Mouse (Mus musculus) limb, embryonic 12.5 days (tissue): ENCODE results near the gene Vmn2r89. TPM values are rescaled to one million over a fixed set of nuclear protein-coding genes. Genes with fewer than 3 reads are reported as not detected.
"Not testable (repeated sequence)": the region's sequence is repeated elsewhere in the genome, so short reads cannot be mapped to it uniquely, and the experiment has no call there.

Experiments used
- ATAC-seq: fragments of 200-750 bp; cut with Nextera tagmentation; 2 replicates; pipeline ENCODE4 v1.8.0; 2017; ENCODE audit warnings: low read depth, moderate TSS enrichment; ENCODE audit not compliant: insufficient number of reproducible peaks, insufficient read depth, low FRiP score, low TSS enrichment
- H3K27ac ChIP-seq: fragments of 300-500 bp; sonication (generic); 2 replicates; pipeline ENCODE4 v1.5.1; 2016; ENCODE audit warnings: mild to moderate bottlenecking, moderate library complexity
- H3K27me3 ChIP-seq: fragments of 300-500 bp; sonication (generic); 2 replicates; pipeline ENCODE4 v1.6.1; 2016; ENCODE audit warnings: mild to moderate bottlenecking, moderate library complexity
- H3K36me3 ChIP-seq: fragments of 300-500 bp; sonication (generic); 2 replicates; pipeline ENCODE4 v1.6.1; 2016; ENCODE audit warnings: mild to moderate bottlenecking, moderate library complexity
- H3K4me1 ChIP-seq: fragments of 300-500 bp; sonication (generic); replicated peaks from 2 replicates; pipeline ENCODE4 v1.6.1; 2016
- H3K4me2 ChIP-seq: fragments of 300-500 bp; sonication (generic); 2 replicates; pipeline ENCODE4 v1.6.1; 2016; ENCODE audit warnings: mild to moderate bottlenecking, moderate library complexity
- H3K4me3 ChIP-seq: fragments of 300-500 bp; sonication (generic); replicated peaks from 2 replicates; pipeline ENCODE4 v1.5.1; 2016; ENCODE audit warnings: mild to moderate bottlenecking
- H3K9ac ChIP-seq: fragments of 300-500 bp; sonication (generic); replicated peaks from 2 replicates; pipeline ENCODE4 v1.6.1; 2016; ENCODE audit warnings: mild to moderate bottlenecking, moderate library complexity
- H3K9me3 ChIP-seq: fragments of 300-500 bp; sonication (generic); 2 replicates; pipeline ENCODE4 v1.6.1; 2016; ENCODE audit warnings: mild to moderate bottlenecking, moderate library complexity
- WGBS: fragments of 180-500 bp; shearing (Covaris S2); methylation state at CpG from one replicate; pipeline ENCODE4 v1.1.7; 2016; 5-methylcytosine and 5-hydroxymethylcytosine counted together
- polyA plus RNA-seq: library from polyadenylated mRNA; unstranded; fragments of >200 nt; fragmentation: Nextera tagmentation; extraction: Ambion mirVana; gene quantifications from 2 replicates; pipeline ENCODE4 v1.2.1, GENCODE M21; 2016

The Vmn2r89 gene
- not detected in 2 replicates for polyA plus RNA-seq

GRCm38 (mm10) chr14:51451557-51451956 is at the start of gene Vmn2r89:
Gene Vmn2r89 (plus strand): TSS chr14:51451857.
- not testable (repeated sequence) for H3K9me3 ChIP-seq, H3K4me2 ChIP-seq, H3K4me1 ChIP-seq, H3K4me3 ChIP-seq, H3K36me3 ChIP-seq, H3K27ac ChIP-seq, H3K27me3 ChIP-seq, ATAC-seq, H3K9ac ChIP-seq
- WGBS = 74% methylated on average over 2 of the region's 2 CpGs

- Histone ChIP-seq H3K4me2 (no peak within 1 kb of the TSS), H3K4me3 (no peak within 1 kb of the TSS), H3K4me1 (no peaks in the 10 kb centered on the region), H3K27me3 (no peaks in the 10 kb centered on the region), H3K9me3 (no peaks in the 10 kb centered on the region), H3K36me3 (no peaks in the 10 kb centered on the region), H3K9ac (no peak within 1 kb of the TSS), H3K27ac (no peak within 1 kb of the TSS)
- WGBS = 89% methylated on average over 1 of the region's 1 CpGs
- ATAC-seq = no peak
Observed at GRCm38 (mm10) chr14:51410520-51410919, 41.1 kb upstream of the Vmn2r89 start, which contains the start of gene Vmn2r88. Gene Vmn2r88 (plus strand): TSS chr14:51410820.

GRCm38 (mm10) chr14:51423885-51424284 is 27.8 kb upstream of the Vmn2r89 start:
- Histone ChIP-seq H3K4me3 (no peak overlapping the region), H3K36me3 (no peaks in the 10 kb centered on the region), H3K27ac (no peak overlapping the region), H3K9ac (no peak overlapping the region), H3K4me1 (no peaks in the 10 kb centered on the region), H3K27me3 (no peaks in the 10 kb centered on the region), H3K4me2 (no peak overlapping the region), H3K9me3 (no peaks in the 10 kb centered on the region)
- WGBS = 58% methylated on average over 2 of the region's 2 CpGs
- ATAC-seq = no peak

- not testable (repeated sequence) for H3K9me3 ChIP-seq, H3K27me3 ChIP-seq, H3K4me3 ChIP-seq, ATAC-seq, H3K9ac ChIP-seq, H3K4me1 ChIP-seq, H3K27ac ChIP-seq, H3K36me3 ChIP-seq, H3K4me2 ChIP-seq
Observed at GRCm38 (mm10) chr14:51430138-51430537, 21.5 kb upstream of the Vmn2r89 start.

DNA sequence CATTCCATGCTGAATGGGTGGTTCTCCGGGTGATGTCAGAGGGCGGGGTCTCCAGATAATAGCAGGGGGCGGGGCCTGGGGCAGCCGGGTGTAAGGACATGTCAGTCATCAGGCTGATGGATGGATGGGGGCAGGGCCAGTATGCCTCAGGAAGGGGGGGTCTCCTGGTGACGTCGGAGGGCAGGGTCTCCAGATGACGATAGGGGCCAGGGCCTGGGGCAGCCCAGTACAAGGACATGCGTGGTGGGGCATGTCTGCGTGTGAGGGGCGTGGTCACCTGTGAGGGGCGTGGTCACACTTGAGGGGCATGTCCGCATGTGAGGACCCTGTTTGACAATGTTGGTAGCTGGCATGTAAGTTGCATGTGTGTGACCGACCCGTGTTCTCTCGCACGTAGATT is 17.1 kb upstream of the Vmn2r89 start:
- no peak overlapping the region for H3K9ac ChIP-seq
- peaks cover 25% of the 10 kb centered on the region; the same call in 1 of the 2 replicates for H3K9me3 ChIP-seq
- H3K4me3 ChIP-seq = no peak overlapping the region
- no peak; the same call in 1 of the 2 replicates for ATAC-seq
- no peaks in the 10 kb centered on the region for H3K4me1 ChIP-seq
- no peaks in the 10 kb centered on the region for H3K27me3 ChIP-seq
- WGBS = 95% methylated on average over 16 of the region's 16 CpGs
- no peak overlapping the region for H3K27ac ChIP-seq
- H3K36me3 ChIP-seq = no peaks in the 10 kb centered on the region
- no peak overlapping the region for H3K4me2 ChIP-seq

DNA sequence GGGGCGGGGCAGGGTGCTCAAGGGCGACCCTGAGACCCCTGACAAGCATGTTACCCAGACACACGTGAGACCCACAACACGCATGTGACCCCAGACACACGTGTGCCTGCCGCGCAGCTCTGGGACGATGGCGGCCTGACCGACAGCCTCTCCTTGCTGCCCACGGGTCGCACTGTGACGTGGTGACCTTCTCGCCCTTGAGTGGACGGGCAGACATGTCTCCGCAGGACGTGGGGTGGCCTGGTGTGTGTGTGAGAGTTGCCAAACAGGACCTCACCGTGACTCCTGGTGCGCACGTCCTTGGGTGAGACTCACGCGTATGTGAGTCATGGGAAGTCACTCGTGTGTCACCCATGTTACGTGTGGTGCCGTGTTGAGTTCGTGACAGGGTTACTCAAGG is 16.6 kb upstream of the Vmn2r89 start:
- Histone ChIP-seq H3K4me2 (no peak overlapping the region), H3K9ac (no peak overlapping the region), H3K27me3 (no peaks in the 10 kb centered on the region), H3K27ac (no peak overlapping the region), H3K4me1 (no peaks in the 10 kb centered on the region), H3K4me3 (no peak overlapping the region), H3K9me3 (peaks cover 25% of the 10 kb centered on the region; the same call in 1 of the 2 replicates), H3K36me3 (no peaks in the 10 kb centered on the region)
- ATAC-seq = no peak
- 96% methylated on average over 26 of the region's 26 CpGs for WGBS

GRCm38 (mm10) chr14:51438955-51439354 is 12.7 kb upstream of the Vmn2r89 start:
- no peak overlapping the region for H3K4me2 ChIP-seq
- H3K36me3 ChIP-seq = no peaks in the 10 kb centered on the region
- ATAC-seq = no peak
- H3K9me3 ChIP-seq = peaks cover 25% of the 10 kb centered on the region; the same call in 1 of the 2 replicates
- H3K4me1 ChIP-seq = no peaks in the 10 kb centered on the region
- no peak overlapping the region for H3K4me3 ChIP-seq
- no peaks in the 10 kb centered on the region for H3K27me3 ChIP-seq
- WGBS = 77% methylated on average over 4 of the region's 4 CpGs
- no peak overlapping the region for H3K27ac ChIP-seq
- no peak overlapping the region for H3K9ac ChIP-seq

GRCm38 (mm10) chr14:51480278-51480677 is 28.6 kb downstream of the Vmn2r89 start:
- WGBS = 87% methylated on average over 10 of the region's 10 CpGs
- not testable (repeated sequence) for ATAC-seq, H3K9ac ChIP-seq, H3K4me2 ChIP-seq, H3K9me3 ChIP-seq, H3K36me3 ChIP-seq, H3K4me1 ChIP-seq, H3K4me3 ChIP-seq, H3K27ac ChIP-seq, H3K27me3 ChIP-seq

GRCm38 (mm10) chr14:51481332-51482015 is 29.8 kb downstream of the Vmn2r89 start:
- H3K9me3 ChIP-seq, H3K9ac ChIP-seq, H3K4me2 ChIP-seq, H3K36me3 ChIP-seq, H3K27me3 ChIP-seq, H3K4me3 ChIP-seq, H3K27ac ChIP-seq, ATAC-seq, H3K4me1 ChIP-seq: not testable (repeated sequence)
- 85% methylated on average over 12 of the region's 12 CpGs for WGBS

GRCm38 (mm10) chr14:51482051-51482715 is 30.5 kb downstream of the Vmn2r89 start:
- WGBS = 80% methylated on average over 5 of the region's 5 CpGs
- Histone ChIP-seq H3K9me3 (no peaks in the 10 kb centered on the region), H3K27ac (no peak overlapping the region), H3K36me3 (no peaks in the 10 kb centered on the region), H3K4me2 (no peak overlapping the region), H3K27me3 (no peaks in the 10 kb centered on the region), H3K4me1 (no peaks in the 10 kb centered on the region), H3K4me3 (no peak overlapping the region), H3K9ac (no peak overlapping the region)
- ATAC-seq = no peak

- H3K27ac ChIP-seq, H3K4me2 ChIP-seq, H3K9ac ChIP-seq, H3K4me1 ChIP-seq, H3K9me3 ChIP-seq, H3K27me3 ChIP-seq, ATAC-seq, H3K4me3 ChIP-seq, H3K36me3 ChIP-seq: not testable (repeated sequence)
- WGBS = 81% methylated on average over 10 of the region's 10 CpGs
Observed at GRCm38 (mm10) chr14:51482971-51483381, 31.3 kb downstream of the Vmn2r89 start.
